Mouse (Mus musculus) lung, postnatal 0 days (tissue): ENCODE data around the gene Ethe1. TPM values are rescaled to one million over a fixed set of nuclear protein-coding genes. Genes with fewer than 3 reads are reported as not detected.

Experiments used
- ATAC-seq: fragments of 200-750 bp; cut with Nextera tagmentation; 2 replicates; pipeline ENCODE4 v1.8.0; 2017; ENCODE audit warnings: moderate library complexity
- DNase-seq: peaks from one replicate; pipeline ENCODE4 v3.0.0-alpha.2; 2016; ENCODE audit warnings: low spot score
- H3K27ac ChIP-seq: fragments of 300-500 bp; sonication (generic); 2 replicates; pipeline ENCODE4 v1.5.1; 2014; ENCODE audit warnings: antibody characterized with exemption, mild to moderate bottlenecking, low read length, mixed read lengths
- H3K27me3 ChIP-seq: fragments of 300-500 bp; sonication (generic); replicated peaks from 2 replicates; pipeline ENCODE4 v1.6.1; 2014; ENCODE audit warnings: low read length, mixed read lengths; ENCODE audit not compliant: insufficient read depth
- H3K36me3 ChIP-seq: fragments of 300-500 bp; sonication (generic); 2 replicates; pipeline ENCODE4 v1.6.1; 2014; ENCODE audit warnings: low read length, mixed read lengths; ENCODE audit not compliant: insufficient read depth
- H3K4me1 ChIP-seq: fragments of 300-500 bp; sonication (generic); 2 replicates; pipeline ENCODE4 v1.6.1; 2014; ENCODE audit warnings: antibody characterized with exemption, low read depth, low read length, mixed read lengths; ENCODE audit not compliant: insufficient read depth
- H3K4me2 ChIP-seq: fragments of 300-500 bp; sonication (generic); replicated peaks from 2 replicates; pipeline ENCODE4 v1.6.1; 2014; ENCODE audit warnings: low read depth, mild to moderate bottlenecking, low read length, moderate library complexity, mixed read lengths
- H3K4me3 ChIP-seq: fragments of 300-500 bp; sonication (generic); 2 replicates; pipeline ENCODE4 v1.5.1; 2014; ENCODE audit warnings: low read depth, low read length
- H3K9ac ChIP-seq: fragments of 300-500 bp; sonication (generic); replicated peaks from 2 replicates; pipeline ENCODE4 v1.6.1; 2014; ENCODE audit warnings: low read depth, mild to moderate bottlenecking
- H3K9me3 ChIP-seq: fragments of 300-500 bp; sonication (generic); 2 replicates; pipeline ENCODE4 v1.6.1; 2016; ENCODE audit warnings: low read length, mixed read lengths
- CTCF ChIP-seq: IDR thresholded peaks from 2 replicates; pipeline ENCODE4 v1.5.1; 2016; ENCODE audit warnings: antibody characterized with exemption, mild to moderate bottlenecking
- EP300 ChIP-seq: IDR thresholded peaks from 2 replicates; pipeline ENCODE4 v1.6.1; 2016; ENCODE audit warnings: antibody characterized with exemption, mild to moderate bottlenecking, control low read depth
- WGBS: fragments of 180-500 bp; shearing (Covaris S2); extraction: QIAGEN DNeasy Blood & Tissue Kit; methylation state at CpG from one replicate; pipeline ENCODE4 v1.1.7; 2014; 5-methylcytosine and 5-hydroxymethylcytosine counted together
- polyA plus RNA-seq: library from polyadenylated mRNA; unstranded; fragments of >200 nt; fragmentation: Nextera tagmentation; extraction: Ambion mirVana; gene quantifications from 2 replicates; pipeline ENCODE4 v1.2.1, GENCODE M21; 2015

Ethe1 gene
- polyA plus RNA-seq, 1 experiment from 2014 or later, result 13.4 TPM

- 7% methylated on average over 33 of the region's 33 CpGs for WGBS
- peak; percentile 95 for ATAC-seq
- no peak overlapping the region for H3K9ac ChIP-seq
These were observed 41.6 kb downstream of the Ethe1 start for GRCm38 (mm10) chr7:24628685-24629610.

GRCm38 (mm10) chr7:24629672-24630071, 42.3 kb downstream of the Ethe1 start:
- Histone ChIP-seq H3K4me2 (no peak overlapping the region), H3K27me3 (no peaks in the 10 kb centered on the region), H3K4me3 (no peak overlapping the region), H3K36me3 (no peaks in the 10 kb centered on the region), H3K9me3 (no peaks in the 10 kb centered on the region), H3K4me1 (no peaks in the 10 kb centered on the region), H3K27ac (no peak overlapping the region), H3K9ac (no peak overlapping the region)
- WGBS, result 66% methylated on average over 4 of the region's 4 CpGs
- DNase-seq (no peak), ATAC-seq (no peak)
- TF ChIP-seq CTCF, result no peak
- no peak for TF ChIP-seq EP300

More at GRCm38 (mm10) chr7:24628685-24629610, 41.6 kb downstream of the Ethe1 start:
- peak; percentile 94 for DNase-seq
- H3K4me1 ChIP-seq, result no peaks in the 10 kb centered on the region
- no peaks in the 10 kb centered on the region; the same call in 1 of the 2 replicates for H3K36me3 ChIP-seq
- H3K9me3 ChIP-seq, result no peaks in the 10 kb centered on the region
- 0 out of 2 replicates have a peak overlapping the region, but pooled peaks have one; percentile 2 for H3K4me3 ChIP-seq
- H3K27me3 ChIP-seq, result no peaks in the 10 kb centered on the region
- TF ChIP-seq CTCF (no peak; the same call in 1 of the 2 replicates), EP300 (no peak)
- no peak overlapping the region for H3K27ac ChIP-seq
- peak overlapping the region; percentile 48 for H3K4me2 ChIP-seq

DNA sequence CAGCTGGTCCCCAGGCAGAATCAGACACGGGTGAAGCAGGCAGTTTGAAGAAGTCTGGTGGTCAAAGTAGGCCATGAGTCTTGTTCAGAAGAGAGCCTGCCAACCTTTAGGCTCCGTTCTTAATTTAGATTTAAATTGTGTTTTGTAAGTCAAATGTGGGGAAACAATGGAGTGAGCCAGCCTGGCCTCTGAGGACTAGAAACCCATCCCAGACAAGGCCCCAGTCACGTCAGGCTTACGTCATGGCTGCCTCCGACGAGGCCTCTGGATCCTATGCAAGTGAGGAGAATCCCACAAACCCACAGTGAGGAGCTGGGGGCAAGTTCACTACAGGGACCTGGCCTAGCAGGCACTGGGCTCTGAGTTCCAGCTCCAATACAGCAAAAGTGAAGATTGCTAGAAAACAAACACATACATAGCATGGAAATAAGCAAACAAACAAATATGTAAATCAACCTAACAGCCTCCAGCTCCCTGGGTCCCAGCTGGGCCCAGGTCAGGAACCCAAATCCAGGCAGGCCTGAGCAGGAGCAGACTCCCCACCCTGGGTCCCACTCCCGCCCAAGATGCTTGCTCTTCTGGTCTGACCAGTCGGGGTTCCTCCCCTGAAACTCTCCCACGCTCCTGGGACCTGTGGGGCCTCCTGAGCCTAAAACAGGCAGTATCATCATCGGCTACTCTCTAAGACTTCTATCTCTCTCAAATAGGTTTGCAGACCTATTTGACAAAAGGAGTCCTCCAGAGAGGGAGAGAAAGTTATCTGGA, 43.0 kb downstream of the Ethe1 start:
- DNase-seq (no peak), ATAC-seq (no peak)
- 74% methylated on average over 10 of the region's 10 CpGs for WGBS
- no peaks in the 10 kb centered on the region for H3K27me3 ChIP-seq
- no peak overlapping the region for H3K27ac ChIP-seq
- TF ChIP-seq EP300, result no peak
- no peak for TF ChIP-seq CTCF
- H3K9me3 ChIP-seq, result no peaks in the 10 kb centered on the region
- no peak overlapping the region for H3K4me3 ChIP-seq
- no peak overlapping the region for H3K9ac ChIP-seq
- no peaks in the 10 kb centered on the region for H3K4me1 ChIP-seq
- H3K4me2 ChIP-seq, result no peak overlapping the region
- no peaks in the 10 kb centered on the region for H3K36me3 ChIP-seq

GRCm38 (mm10) chr7:24636264-24636663, 48.9 kb downstream of the Ethe1 start, which contains the start of gene Lypd3:
Lypd3 (plus strand) TSS chr7:24636550.
- WGBS, result 25% methylated on average over 15 of the region's 15 CpGs
- Histone ChIP-seq H3K27ac (no peak within 1 kb of the TSS), H3K9me3 (no peaks in the 10 kb centered on the region), H3K9ac (no peak within 1 kb of the TSS), H3K4me1 (no peaks in the 10 kb centered on the region), H3K27me3 (0 out of 2 replicates have a peak, but pooled peaks cover 7% of the 10 kb centered on the region), H3K4me2 (no peak within 1 kb of the TSS), H3K36me3 (no peaks in the 10 kb centered on the region), H3K4me3 (no peak within 1 kb of the TSS)
- TF ChIP-seq CTCF (no peak), EP300 (no peak)
- no peak for ATAC-seq
- no peak for DNase-seq

- Histone ChIP-seq H3K4me1 (no peaks in the 10 kb centered on the region), H3K4me3 (no peak overlapping the region), H3K9me3 (no peaks in the 10 kb centered on the region), H3K27ac (no peak overlapping the region), H3K27me3 (0 out of 2 replicates have a peak, but pooled peaks cover 7% of the 10 kb centered on the region), H3K36me3 (no peaks in the 10 kb centered on the region), H3K4me2 (no peak overlapping the region), H3K9ac (no peak overlapping the region)
- DNase-seq (no peak), ATAC-seq (no peak)
- no peak for TF ChIP-seq EP300
- no peak for TF ChIP-seq CTCF
- 4% methylated on average over 18 of the region's 18 CpGs for WGBS
These were observed 49.7 kb downstream of the Ethe1 start for GRCm38 (mm10) chr7:24637046-24637445.
